Mouse (Mus musculus): ENCODE measurements at regions not wholly inside any gene's neighbourhood (a gene's known extent, or its start where the extent isn't known, plus 50 kb on each side); places are given as distances from the start of the nearest gene placed in this dataset.

GRCm38 (mm10) chr12:90932684-90933083, 194.4 kb upstream of the Dio2 start:
- no peaks in the 10 kb centered on the region for H3K9me3 ChIP-seq (replicated peaks; ENCODE audit: low read length)
- no peak for TF ChIP-seq SMC3 (IDR thresholded peaks at IDR 0.05; ENCODE audit: low read depth, low read length)
- TF ChIP-seq MAFK (IDR thresholded peaks at IDR 0.05; ENCODE audit: insufficient replicate concordance, low read length): no peak
- TF ChIP-seq CHD1 (IDR thresholded peaks at IDR 0.05; ENCODE audit: low read depth, low read length): no peak
- TF ChIP-seq POLR2A (IDR thresholded peaks at IDR 0.05; ENCODE audit: low read depth, low read length): no peak
- no peak for TF ChIP-seq RAD21 (IDR thresholded peaks at IDR 0.05; ENCODE audit: low read depth, low read length)
- TF ChIP-seq ZC3H11A (IDR thresholded peaks at IDR 0.05; ENCODE audit: low read depth, low read length): no peak
- no peak for TF ChIP-seq KAT2A (IDR thresholded peaks at IDR 0.05; ENCODE audit: insufficient replicate concordance, low read length)
- no peak for TF ChIP-seq MEF2A (IDR thresholded peaks at IDR 0.05; ENCODE audit: borderline replicate concordance, low read depth, low read length)
- no peak for TF ChIP-seq RCOR1 (conservative IDR thresholded peaks at IDR 0.05; ENCODE audit: low read depth, low read length)
- TF ChIP-seq ETS1 (conservative IDR thresholded peaks at IDR 0.05; ENCODE audit: low read depth, low read length): no peak
- TF ChIP-seq UBTF (IDR thresholded peaks at IDR 0.05; ENCODE audit: low read depth, low read length): no peak
- TF ChIP-seq MYC (IDR thresholded peaks at IDR 0.05; ENCODE audit: low read depth, low read length): no peak
- TF ChIP-seq MXI1 (IDR thresholded peaks at IDR 0.05; ENCODE audit: low read depth, low read length): no peak
- no peak for TF ChIP-seq HCFC1 (IDR thresholded peaks at IDR 0.05; ENCODE audit: low read depth, low read length)
- no peak for TF ChIP-seq GABPA (IDR thresholded peaks at IDR 0.05; ENCODE audit: insufficient replicate concordance, low read depth, low read length)
- dilution Hi-C loops (cut with MboI; ENCODE audit: extremely low pct_ligation_motif_present, extremely low pct_unique_long_range_greater_than_20kb, low sequenced_read_pairs) (no loop called here), in situ Hi-C loops (cut with MboI; ENCODE audit: low pct_ligation_motif_present, low pct_unique_long_range_greater_than_20kb, low sequenced_read_pairs) (no loop called here)
- no peaks in the 10 kb centered on the region for H3K36me3 ChIP-seq (replicated peaks in 1 of 2; ENCODE audit: control insufficient read depth in 1 of 2, insufficient read depth in 1 of 2, low read length in 1 of 2)
- H3K4me1 ChIP-seq (ENCODE audit: control insufficient read depth in 1 of 2, insufficient read depth in 2 of 2): no peaks in the 10 kb centered on the region
- no peak overlapping the region for H3K27ac ChIP-seq (ENCODE audit: insufficient read depth, low read depth)
- no peaks in the 10 kb centered on the region for H3K79me2 ChIP-seq (replicated peaks; ENCODE audit: control insufficient read depth, extremely low read depth, insufficient read depth, poor library complexity, severe bottlenecking)
- no peak for DNase-seq (ENCODE audit: extremely low read depth)
- H3K27me3 ChIP-seq (replicated peaks): no peaks in the 10 kb centered on the region
- H3K9ac ChIP-seq (ENCODE audit: insufficient read depth, low read depth): no peak overlapping the region
- no peak overlapping the region for H3K4me2 ChIP-seq (ENCODE audit: insufficient read depth, low read depth, poor library complexity, severe bottlenecking)
- H3K4me3 ChIP-seq (replicated peaks in 1 of 3; ENCODE audit: low read depth in 2 of 3, low read length in 2 of 3, poor library complexity in 1 of 3): no peak overlapping the region

- Histone ChIP-seq H3K9ac (ENCODE audit: insufficient read depth, low read depth) (no peak overlapping the region), H3K36me3 (replicated peaks in 1 of 2; ENCODE audit: control insufficient read depth in 1 of 2, insufficient read depth in 1 of 2, low read length in 1 of 2) (no peaks in the 10 kb centered on the region), H3K9me3 (replicated peaks; ENCODE audit: low read length) (no peaks in the 10 kb centered on the region), H3K4me1 (ENCODE audit: control insufficient read depth in 1 of 2, insufficient read depth in 2 of 2) (no peaks in the 10 kb centered on the region), H3K27me3 (replicated peaks) (no peaks in the 10 kb centered on the region), H3K4me3 (replicated peaks in 1 of 3; ENCODE audit: low read depth in 2 of 3, low read length in 2 of 3, poor library complexity in 1 of 3) (no peak overlapping the region), H3K79me2 (replicated peaks; ENCODE audit: control insufficient read depth, extremely low read depth, insufficient read depth, poor library complexity, severe bottlenecking) (no peaks in the 10 kb centered on the region), H3K4me2 (ENCODE audit: insufficient read depth, low read depth, poor library complexity, severe bottlenecking) (no peak overlapping the region), H3K27ac (ENCODE audit: insufficient read depth, low read depth) (no peak overlapping the region)
- in situ Hi-C loops (cut with MboI; ENCODE audit: low pct_ligation_motif_present, low pct_unique_long_range_greater_than_20kb, low sequenced_read_pairs) (no loop called here), dilution Hi-C loops (cut with MboI; ENCODE audit: extremely low pct_ligation_motif_present, extremely low pct_unique_long_range_greater_than_20kb, low sequenced_read_pairs) (no loop called here)
- TF ChIP-seq PAX5 (IDR thresholded peaks at IDR 0.05; ENCODE audit: low read length) (no peak), HCFC1 (IDR thresholded peaks at IDR 0.05; ENCODE audit: low read depth, low read length) (no peak), CTCF (conservative IDR thresholded peaks at IDR 0.05 in 1 of 2, IDR thresholded peaks at IDR 0.05 in 1 of 2; ENCODE audit: low read depth in 2 of 2, low read length in 2 of 2) (no peak), ZKSCAN1 (IDR thresholded peaks at IDR 0.05; ENCODE audit: borderline replicate concordance, low read depth, low read length) (no peak), RAD21 (IDR thresholded peaks at IDR 0.05; ENCODE audit: low read depth, low read length) (no peak), ZMIZ1 (IDR thresholded peaks at IDR 0.05; ENCODE audit: low read depth, low read length) (no peak), JUND (conservative IDR thresholded peaks at IDR 0.05; ENCODE audit: low read depth, low read length) (no peak), CHD1 (IDR thresholded peaks at IDR 0.05; ENCODE audit: low read depth, low read length) (no peak)
- DNase-seq (ENCODE audit: extremely low read depth): no peak
Measured at GRCm38 (mm10) chr12:90932201-90932600, 194.0 kb upstream of the Dio2 start.
